Mouse (Mus musculus): ENCODE measurements at regions not wholly inside any gene's neighbourhood (a gene's known extent, or its start where the extent isn't known, plus 50 kb on each side); places are given as distances from the start of the nearest gene placed in this dataset.

GRCm38 (mm10) chr13:72497521-72497920 is 131.1 kb upstream of the Irx2 start:
- TF ChIP-seq CTCF (IDR thresholded peaks at IDR 0.05) (no peak), EP300 (IDR thresholded peaks at IDR 0.05) (no peak)
